Mouse (Mus musculus): ENCODE measurements around the gene Spcs2. TPM values are rescaled to one million over a fixed set of nuclear protein-coding genes. Genes with fewer than 3 reads are reported as not detected.

Spcs2 gene
- total RNA-seq, 2 experiments from 2014 or later = 103 to 106 TPM

GRCm38 (mm10) chr7:99864241-99865028 lies 1.2 kb upstream of the Spcs2 start:
- DNase-seq = no peak

- DNase-seq = peak; percentile 97 to 98
Measured at GRCm38 (mm10) chr7:99858813-99859585, 4.3 kb downstream of the Spcs2 start, which contains the start of gene Xrra1. Gene Xrra1, plus strand, starts transcription at chr7:99859116.

- DNase-seq = no peak
Measured at GRCm38 (mm10) chr7:99858175-99858812, 5.0 kb downstream of the Spcs2 start.

DNA sequence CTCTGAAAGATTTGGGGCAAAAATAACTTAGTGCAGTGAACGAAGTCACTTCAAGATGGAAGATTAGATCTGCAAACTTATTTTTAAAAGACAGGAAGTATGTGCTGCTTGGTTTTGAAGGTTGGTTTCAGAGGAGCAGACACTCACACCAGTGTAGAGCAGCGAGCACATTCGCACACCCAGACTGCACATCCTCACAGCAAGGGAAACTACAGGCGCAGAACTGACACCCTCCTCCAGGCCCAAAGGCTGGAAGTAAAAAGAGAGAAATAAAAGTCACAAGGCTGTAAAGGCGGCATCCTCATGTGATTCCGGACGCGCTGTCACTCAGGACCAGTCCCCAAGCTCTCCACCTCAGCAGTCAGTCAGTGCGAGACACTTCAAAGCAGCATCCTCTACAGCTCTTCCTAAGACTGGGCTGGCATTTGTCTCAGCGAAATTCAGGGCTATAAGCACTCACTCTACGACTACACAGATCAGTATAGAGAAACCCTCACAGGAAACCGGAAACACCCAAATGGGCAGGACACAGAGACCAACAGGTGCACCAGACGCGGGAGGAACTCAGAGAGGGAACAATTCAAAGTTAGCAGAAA lies 6.9 kb downstream of the Spcs2 start:
- no peak for DNase-seq

DNA sequence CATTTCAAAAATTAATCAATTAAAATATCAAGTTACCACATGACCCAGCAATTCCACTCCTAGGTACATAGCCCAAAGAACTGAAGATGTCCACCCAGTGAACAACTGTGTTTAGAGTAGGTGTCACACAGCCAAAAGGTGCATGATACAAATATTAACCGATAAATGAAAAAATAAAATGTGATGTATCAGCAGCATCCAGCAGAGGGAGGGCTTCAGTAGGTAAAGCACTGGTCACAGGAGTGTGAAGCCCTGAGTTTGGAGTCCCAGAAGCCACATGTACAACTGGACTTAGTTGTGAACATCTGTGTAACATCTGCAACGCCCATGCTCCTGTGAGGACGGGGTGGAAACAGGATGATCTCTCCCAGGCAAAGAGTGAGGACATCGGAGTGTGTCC lies 9.0 kb downstream of the Spcs2 start:
- DNase-seq = no peak

GRCm38 (mm10) chr7:99853350-99853749 lies 9.9 kb downstream of the Spcs2 start:
- no peak for DNase-seq

DNA sequence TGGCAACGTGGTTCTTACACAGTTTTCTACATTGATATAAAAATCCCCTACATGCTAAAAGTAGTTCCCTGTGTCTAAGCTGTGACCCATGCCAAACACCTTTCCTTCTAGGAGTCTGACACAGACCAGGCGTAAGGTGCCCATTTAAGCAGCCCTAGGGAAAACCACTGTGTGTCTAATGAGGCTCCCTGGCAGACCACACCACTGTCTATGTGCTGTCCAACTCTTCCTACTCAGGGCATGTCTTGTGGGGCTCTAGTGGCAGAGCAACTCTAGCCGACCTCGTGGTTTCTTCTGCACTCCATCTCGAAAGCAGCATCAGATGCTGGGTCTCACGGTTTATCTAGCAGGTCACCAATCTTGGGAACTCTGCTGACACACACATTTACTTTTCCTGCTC lies 11.6 kb downstream of the Spcs2 start:
- no peak for DNase-seq

DNA sequence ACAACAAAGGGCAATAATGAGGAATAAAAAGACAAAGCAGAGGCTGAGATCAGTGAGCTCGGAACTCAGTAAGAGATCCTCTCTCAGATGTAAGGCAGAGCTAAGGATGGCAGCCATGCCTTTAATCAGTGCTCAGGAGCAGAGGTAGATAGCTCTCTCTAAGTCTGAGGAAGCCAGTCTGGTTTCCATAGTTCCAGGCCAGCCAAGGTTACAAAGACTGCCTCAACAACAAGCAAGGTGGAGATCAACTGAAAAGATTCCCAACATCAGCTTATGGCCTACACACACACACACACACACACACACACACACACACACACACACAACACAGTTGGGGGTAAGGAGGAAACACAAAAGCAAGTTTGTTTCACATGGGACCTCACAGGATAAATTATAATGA lies 12.1 kb downstream of the Spcs2 start:
- no peak for DNase-seq

DNA sequence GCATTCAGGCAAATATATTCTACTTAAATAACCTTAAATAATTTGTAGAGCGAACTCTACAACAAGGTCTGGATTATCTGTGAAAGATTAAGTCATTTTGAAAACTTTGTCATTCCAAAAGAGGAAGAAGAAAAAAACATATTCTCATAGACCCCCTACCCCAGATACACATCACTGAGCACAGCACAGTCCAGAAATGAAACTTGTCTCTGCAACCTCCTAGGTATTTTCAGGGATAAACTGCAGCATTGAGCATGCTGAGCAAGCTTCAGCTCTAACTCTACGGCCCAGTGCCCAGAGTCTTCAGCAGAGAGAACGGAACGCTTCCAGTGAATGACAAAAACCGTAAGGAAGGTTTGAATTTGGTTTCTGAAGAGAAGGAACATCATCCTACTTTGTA lies 12.7 kb downstream of the Spcs2 start:
- DNase-seq = no peak

DNA sequence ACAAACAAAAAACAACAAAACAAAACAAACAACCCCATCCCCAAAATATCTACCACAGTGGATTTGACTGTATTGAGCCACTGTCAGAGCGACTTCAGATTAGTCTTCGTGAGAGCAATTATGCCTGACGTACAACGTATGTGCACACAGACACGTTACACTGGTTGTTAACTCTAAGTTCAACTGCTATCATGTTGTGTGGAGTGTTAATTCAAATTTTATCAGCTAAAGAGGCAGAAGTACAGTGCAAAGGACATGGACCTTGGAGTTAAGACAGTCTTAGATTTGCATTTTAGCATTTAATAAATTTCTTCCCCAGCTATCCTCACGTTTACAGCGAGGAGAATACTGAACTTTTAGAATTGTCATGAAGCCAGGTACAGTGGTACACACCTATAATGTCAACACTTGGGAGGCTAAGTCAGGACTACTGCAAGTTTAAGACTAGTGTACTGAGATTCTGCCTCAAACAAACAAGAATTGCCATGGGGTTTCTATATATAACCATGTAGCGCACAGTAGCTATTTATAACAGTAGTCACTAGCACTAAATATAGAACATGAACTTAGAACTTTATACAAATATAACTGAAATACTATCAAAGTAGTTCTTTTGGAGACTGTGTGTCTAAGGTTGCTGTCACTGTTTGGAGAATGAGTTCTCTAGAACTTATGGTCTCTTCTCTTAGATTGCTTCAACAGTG lies 17.6 kb downstream of the Spcs2 start:
- DNase-seq = no peak

GRCm38 (mm10) chr7:99838241-99838640 lies 25.0 kb downstream of the Spcs2 start:
- no peak for DNase-seq

GRCm38 (mm10) chr7:99837358-99838071 lies 25.7 kb downstream of the Spcs2 start:
- DNase-seq = no peak

GRCm38 (mm10) chr7:99836781-99837180 lies 26.5 kb downstream of the Spcs2 start:
- no peak for DNase-seq

DNA sequence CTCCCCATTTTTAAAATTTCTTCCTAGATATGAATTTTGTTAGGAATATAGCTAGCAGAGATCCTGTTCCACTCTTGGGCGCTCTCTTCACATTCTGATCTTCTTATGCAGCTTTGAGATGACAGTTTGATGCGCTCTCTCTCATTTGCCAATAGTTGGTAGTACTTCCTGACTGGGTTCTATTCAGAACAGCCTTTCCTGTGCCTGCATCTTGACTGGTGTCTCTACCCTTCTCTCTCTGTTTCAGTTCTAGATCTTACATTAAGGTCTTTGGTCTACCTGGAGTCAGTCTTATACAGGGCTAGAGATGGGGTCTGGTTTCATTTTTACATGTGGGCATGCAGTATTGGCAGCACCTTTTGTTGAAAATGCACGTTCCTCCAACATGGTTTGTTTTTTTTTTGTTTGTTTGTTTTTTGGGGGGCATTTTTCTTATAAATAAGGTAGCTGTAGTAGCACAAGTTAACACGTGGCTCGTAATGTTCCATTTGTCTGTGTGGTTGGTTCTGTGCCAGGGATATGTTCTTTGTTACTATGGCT lies 28.9 kb downstream of the Spcs2 start:
- no peak for DNase-seq

DNA sequence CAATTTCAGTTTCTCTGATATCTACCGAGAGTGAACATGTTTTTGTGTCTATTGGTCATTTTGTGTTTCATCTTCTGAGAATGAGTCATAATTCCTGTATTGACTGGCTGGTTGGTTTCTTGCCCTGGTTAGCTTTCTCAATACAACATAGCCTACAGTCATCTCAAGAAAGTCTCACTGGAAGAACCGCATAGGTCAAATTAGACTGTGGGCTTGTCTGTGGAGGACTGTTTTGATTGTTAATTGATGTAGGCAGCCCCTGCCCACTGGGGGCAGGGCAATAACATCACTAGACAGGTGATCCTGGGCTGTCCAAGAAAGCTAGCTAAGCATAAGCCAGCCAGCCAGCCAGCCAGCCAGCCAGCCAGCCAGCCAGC lies 29.4 kb downstream of the Spcs2 start:
- DNase-seq = no peak

GRCm38 (mm10) chr7:99833115-99833845 lies 30.0 kb downstream of the Spcs2 start:
- DNase-seq = no peak

- DNase-seq = peak; percentile 85
Measured at GRCm38 (mm10) chr7:99828083-99828570, 35.1 kb downstream of the Spcs2 start, which contains the start of gene Neu3. Gene Neu3, minus strand, starts transcription at chr7:99828417.

GRCm38 (mm10) chr7:99826096-99826495 lies 37.2 kb downstream of the Spcs2 start:
- DNase-seq = no peak

DNA sequence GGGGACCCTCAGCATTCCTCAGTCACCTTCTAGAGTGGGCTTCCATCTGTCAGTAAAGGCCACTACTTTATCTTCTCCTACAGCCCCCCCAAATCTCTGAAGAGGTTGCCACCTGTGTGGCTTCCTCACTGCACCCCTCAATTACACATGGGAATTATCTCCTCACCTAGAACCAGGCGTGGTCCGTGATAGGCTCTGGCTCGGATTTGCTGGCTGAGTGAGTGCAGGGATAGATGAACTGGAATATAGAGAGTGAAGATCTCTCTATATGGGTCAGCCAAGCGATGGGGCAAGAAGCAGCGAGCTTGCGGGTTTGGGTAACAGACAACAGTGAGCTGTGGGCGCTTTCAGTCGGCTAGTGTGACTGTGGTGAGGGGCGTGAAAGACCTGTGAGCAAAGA lies 37.8 kb downstream of the Spcs2 start:
- DNase-seq = no peak
